Mouse (Mus musculus) E14TG2a.4 (cell line): Measurements from ENCODE around the gene Kcnmb2.

Source experiments
- CTCF ChIP-seq: conservative IDR thresholded peaks from 2 replicates; pipeline ENCODE4 v1.5.1; 2014; ENCODE audit warnings: low read length
- POU5F1 ChIP-seq: IDR thresholded peaks from 2 replicates; pipeline ENCODE4 v1.6.1; 2014; ENCODE audit warnings: low read length, borderline replicate concordance

GRCm38 (mm10) chr3:31982444-31982843, 80.1 kb downstream of the Kcnmb2 start:
- TF ChIP-seq POU5F1: no peak
- no peak for TF ChIP-seq CTCF
